Mouse (Mus musculus) embryonic facial prominence, embryonic 14.5 days (tissue): Measurements from ENCODE around the gene Twist2. TPM values are rescaled to one million over a fixed set of nuclear protein-coding genes. Genes with fewer than 3 reads are reported as not detected.

Experiments
- ATAC-seq: fragments of 200-750 bp; cut with Nextera tagmentation; 2 replicates; pipeline ENCODE4 v1.8.0; 2017; ENCODE audit warnings: low read depth, moderate number of reproducible peaks, moderate TSS enrichment
- DNase-seq: peaks from one replicate; pipeline ENCODE4 v3.0.0-alpha.2; 2015; ENCODE audit warnings: low spot score
- H3K27ac ChIP-seq: fragments of 300-500 bp; sonication (generic); replicated peaks from 2 replicates; pipeline ENCODE4 v1.5.1; 2014; ENCODE audit warnings: low read depth, mild to moderate bottlenecking, low read length, moderate library complexity
- H3K27me3 ChIP-seq: fragments of 300-500 bp; sonication (generic); replicated peaks from 2 replicates; pipeline ENCODE4 v1.6.1; 2014; ENCODE audit warnings: low read length; ENCODE audit not compliant: control insufficient read depth, insufficient read depth
- H3K36me3 ChIP-seq: fragments of 300-500 bp; sonication (generic); 2 replicates; pipeline ENCODE4 v1.6.1; 2014; ENCODE audit warnings: low read length, mixed read lengths; ENCODE audit not compliant: control insufficient read depth, insufficient read depth
- H3K4me1 ChIP-seq: fragments of 300-500 bp; sonication (generic); 2 replicates; pipeline ENCODE4 v1.6.1; 2014; ENCODE audit warnings: antibody characterized with exemption, low read length; ENCODE audit not compliant: control insufficient read depth, insufficient read depth
- H3K4me2 ChIP-seq: fragments of 300-500 bp; sonication (generic); 2 replicates; pipeline ENCODE4 v1.6.1; 2014; ENCODE audit warnings: low read depth, mild to moderate bottlenecking, low read length, moderate library complexity, mixed read lengths
- H3K4me3 ChIP-seq: fragments of 300-500 bp; sonication (generic); 2 replicates; pipeline ENCODE4 v1.5.1; 2014; ENCODE audit warnings: low read depth, mild to moderate bottlenecking, low read length
- H3K9ac ChIP-seq: fragments of 300-500 bp; sonication (generic); 2 replicates; pipeline ENCODE4 v1.6.1; 2014; ENCODE audit warnings: low read depth, mild to moderate bottlenecking, low read length, moderate library complexity, mixed read lengths
- H3K9me3 ChIP-seq: fragments of 300-500 bp; sonication (generic); 2 replicates; pipeline ENCODE4 v1.6.1; 2016; ENCODE audit warnings: low read length; ENCODE audit not compliant: control insufficient read depth
- WGBS: fragments of 180-500 bp; shearing (Covaris S2); extraction: QIAGEN DNeasy Blood & Tissue Kit; methylation state at CpG from one replicate; pipeline ENCODE4 v1.1.7; 2014; 5-methylcytosine and 5-hydroxymethylcytosine counted together
- polyA plus RNA-seq: library from polyadenylated mRNA; unstranded; fragments of >200 nt; fragmentation: Nextera tagmentation; extraction: Ambion mirVana; gene quantifications from 2 replicates; pipeline ENCODE4 v1.2.1, GENCODE M21; 2014

The Twist2 gene
- polyA plus RNA-seq, 1 experiment from 2014 or later, result 46.4 TPM

DNA sequence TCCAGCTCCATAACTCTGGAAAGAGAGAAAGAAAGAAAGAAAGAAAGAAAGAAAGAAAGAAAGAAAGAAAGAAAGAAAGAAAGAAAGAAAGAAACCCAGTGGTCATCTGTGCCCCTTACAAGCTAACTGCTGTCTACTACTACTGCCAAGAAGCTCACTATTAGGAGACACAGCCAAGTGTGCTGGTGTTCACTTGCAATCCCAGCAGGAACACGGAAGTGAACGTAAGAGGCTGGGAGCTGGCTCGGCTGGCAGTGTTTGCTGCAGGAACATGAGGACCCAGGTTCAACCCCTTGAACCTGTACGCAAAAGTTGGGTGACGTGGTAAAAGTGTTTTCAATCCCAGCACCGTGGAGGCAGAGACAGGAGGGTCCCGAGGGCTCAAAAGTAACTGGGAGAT is 22.7 kb downstream of the Twist2 start:
- ATAC-seq (no peak), DNase-seq (no peak)
- Histone ChIP-seq H3K27ac (no peak overlapping the region), H3K4me3 (no peak overlapping the region), H3K9ac (no peak overlapping the region), H3K4me2 (no peak overlapping the region), H3K27me3 (no peaks in the 10 kb centered on the region), H3K4me1 (peaks cover 25% of the 10 kb centered on the region), H3K9me3 (no peaks in the 10 kb centered on the region), H3K36me3 (no peaks in the 10 kb centered on the region)
- 81% methylated on average over 7 of the region's 7 CpGs for WGBS

DNA sequence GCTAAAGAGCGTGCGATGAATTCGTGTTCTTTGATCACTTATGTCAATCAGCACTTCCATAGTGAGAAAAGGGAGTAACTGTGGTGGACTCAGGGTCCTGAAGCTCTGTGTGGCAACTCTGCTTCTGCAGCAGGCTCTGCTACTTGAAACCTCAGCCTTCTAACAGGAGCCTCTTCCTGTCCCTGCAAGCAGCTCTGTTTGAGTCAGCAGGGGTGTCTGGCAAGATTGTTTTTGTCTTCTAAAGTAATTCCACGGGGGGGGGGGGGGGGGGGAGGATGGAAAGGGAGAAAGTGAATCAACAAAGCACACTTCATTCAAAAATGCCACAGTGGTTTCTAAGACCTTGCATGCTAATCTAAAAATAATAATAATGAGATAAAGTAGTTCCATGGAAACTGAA is 24.0 kb downstream of the Twist2 start:
- WGBS, result 45% methylated on average over 4 of the region's 4 CpGs

DNA sequence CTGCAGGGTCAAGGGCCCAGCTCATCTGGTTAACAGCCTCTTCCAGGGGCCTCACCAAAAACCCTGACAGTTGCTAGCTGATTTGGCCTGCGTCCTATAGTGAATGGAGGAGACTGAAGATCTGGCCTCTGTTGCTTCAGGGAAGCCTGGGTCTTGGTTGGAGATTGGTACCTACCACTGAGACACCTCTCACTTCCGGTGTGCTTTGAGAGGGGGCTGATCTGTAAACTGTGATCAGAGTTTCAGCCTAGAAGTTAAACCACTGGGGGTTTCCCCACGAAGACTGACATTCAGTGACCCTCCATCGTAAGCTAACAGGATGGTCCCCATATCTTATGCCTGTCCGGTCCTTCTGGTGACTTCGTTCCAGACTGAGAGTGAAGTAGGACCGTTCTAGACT is 30.7 kb downstream of the Twist2 start:
- no peaks in the 10 kb centered on the region for H3K9me3 ChIP-seq
- no peak overlapping the region for H3K4me3 ChIP-seq
- WGBS, result 90% methylated on average over 7 of the region's 7 CpGs
- H3K4me1 ChIP-seq, result peaks cover 21% of the 10 kb centered on the region
- DNase-seq (no peak), ATAC-seq (no peak)
- no peak overlapping the region for H3K9ac ChIP-seq
- H3K27me3 ChIP-seq, result no peaks in the 10 kb centered on the region
- H3K27ac ChIP-seq, result no peak overlapping the region
- 0 out of 2 replicates have a peak, but pooled peaks cover 5% of the 10 kb centered on the region for H3K36me3 ChIP-seq
- no peak overlapping the region for H3K4me2 ChIP-seq

More for the DNA sequence above, 24.0 kb downstream of the Twist2 start:
- no peak overlapping the region for H3K4me3 ChIP-seq
- no peak overlapping the region for H3K9ac ChIP-seq
- no peaks in the 10 kb centered on the region for H3K36me3 ChIP-seq
- DNase-seq (no peak), ATAC-seq (no peak)
- peaks cover 23% of the 10 kb centered on the region for H3K4me1 ChIP-seq
- no peak overlapping the region for H3K27ac ChIP-seq
- H3K9me3 ChIP-seq, result no peaks in the 10 kb centered on the region
- no peak overlapping the region for H3K4me2 ChIP-seq
- no peaks in the 10 kb centered on the region for H3K27me3 ChIP-seq

DNA sequence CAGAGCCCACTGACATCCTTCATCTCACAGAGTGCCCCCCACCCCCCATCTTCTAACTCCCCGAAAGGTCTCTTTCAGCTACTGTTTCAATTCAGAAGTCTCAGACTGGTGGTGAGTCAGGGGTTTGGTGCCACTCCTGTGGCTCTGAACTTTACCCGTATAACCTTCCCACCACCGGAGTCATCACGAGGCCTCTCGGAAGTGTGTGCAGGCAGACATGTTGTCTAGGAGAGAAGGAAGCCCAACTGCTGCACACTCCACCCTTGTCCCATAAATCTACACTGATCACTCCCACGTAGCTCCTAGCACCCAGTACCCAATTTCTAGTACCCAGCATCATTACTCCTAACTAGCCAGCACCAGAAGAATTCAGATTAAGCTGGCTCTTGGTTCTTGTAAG is 38.3 kb downstream of the Twist2 start:
- no peaks in the 10 kb centered on the region for H3K27me3 ChIP-seq
- no peak overlapping the region for H3K4me3 ChIP-seq
- no peak overlapping the region for H3K27ac ChIP-seq
- H3K4me1 ChIP-seq, result peaks cover 3% of the 10 kb centered on the region; the same call in 1 of the 2 replicates
- ATAC-seq, result no peak
- no peaks in the 10 kb centered on the region for H3K9me3 ChIP-seq
- no peak overlapping the region for H3K9ac ChIP-seq
- no peak for DNase-seq
- H3K4me2 ChIP-seq, result no peak overlapping the region
- WGBS, result 85% methylated on average over 6 of the region's 6 CpGs
- no peaks in the 10 kb centered on the region for H3K36me3 ChIP-seq

DNA sequence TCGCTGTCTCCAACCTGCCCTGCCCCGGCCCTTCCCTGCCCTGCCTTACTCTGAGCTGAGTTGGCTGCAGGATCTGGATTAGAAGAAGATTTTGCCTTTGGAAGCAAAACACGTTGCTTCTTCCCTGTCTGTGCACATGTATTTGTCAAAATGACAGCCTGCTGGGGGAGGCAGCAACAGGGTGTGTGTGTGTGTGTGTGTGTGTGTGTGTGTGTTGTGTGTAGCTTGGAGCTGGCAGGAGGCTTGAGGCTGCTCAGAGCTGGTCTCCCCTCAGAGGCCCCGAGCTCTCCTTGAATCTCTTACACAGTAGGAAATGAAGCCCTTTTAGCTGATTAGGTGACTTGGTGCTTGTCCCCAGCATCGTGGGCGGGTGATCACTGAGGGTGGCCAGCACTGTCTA is 38.7 kb downstream of the Twist2 start:
- no peak overlapping the region for H3K27ac ChIP-seq
- no peaks in the 10 kb centered on the region for H3K9me3 ChIP-seq
- no peaks in the 10 kb centered on the region for H3K36me3 ChIP-seq
- 74% methylated on average over 6 of the region's 6 CpGs for WGBS
- no peak overlapping the region for H3K4me2 ChIP-seq
- no peak overlapping the region for H3K9ac ChIP-seq
- no peak for DNase-seq
- H3K27me3 ChIP-seq, result no peaks in the 10 kb centered on the region
- ATAC-seq, result no peak
- peaks cover 7% of the 10 kb centered on the region; the same call in 1 of the 2 replicates for H3K4me1 ChIP-seq
- H3K4me3 ChIP-seq, result no peak overlapping the region

DNA sequence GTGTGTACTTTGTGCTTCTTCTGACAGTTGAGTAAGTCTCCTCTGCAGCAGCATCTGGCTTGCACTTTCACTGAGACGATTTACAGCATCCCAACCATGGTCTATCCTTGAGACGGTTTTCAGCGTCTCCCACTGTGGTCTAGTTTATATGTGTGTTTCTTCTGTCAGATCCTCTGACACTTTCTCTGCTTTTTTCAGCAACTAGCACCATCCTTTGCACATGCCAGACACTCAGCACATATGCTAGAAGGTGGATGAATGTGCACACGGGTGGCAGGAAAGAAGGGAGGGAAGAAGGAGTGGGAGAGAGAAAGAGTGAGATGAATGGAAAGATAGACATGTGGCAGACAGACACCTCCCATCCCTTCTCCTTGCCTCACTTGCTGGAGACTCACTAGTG is 43.0 kb downstream of the Twist2 start:
- Histone ChIP-seq H3K4me1 (peaks cover 14% of the 10 kb centered on the region; the same call in 1 of the 2 replicates), H3K9ac (no peak overlapping the region), H3K27me3 (no peaks in the 10 kb centered on the region), H3K36me3 (peaks cover 15% of the 10 kb centered on the region), H3K4me3 (no peak overlapping the region), H3K27ac (peak overlapping the region; percentile 42; the same call in 1 of the 2 replicates), H3K9me3 (no peaks in the 10 kb centered on the region), H3K4me2 (no peak overlapping the region)
- no peak for DNase-seq
- WGBS, result 45% methylated on average over 4 of the region's 4 CpGs
- ATAC-seq, result no peak

DNA sequence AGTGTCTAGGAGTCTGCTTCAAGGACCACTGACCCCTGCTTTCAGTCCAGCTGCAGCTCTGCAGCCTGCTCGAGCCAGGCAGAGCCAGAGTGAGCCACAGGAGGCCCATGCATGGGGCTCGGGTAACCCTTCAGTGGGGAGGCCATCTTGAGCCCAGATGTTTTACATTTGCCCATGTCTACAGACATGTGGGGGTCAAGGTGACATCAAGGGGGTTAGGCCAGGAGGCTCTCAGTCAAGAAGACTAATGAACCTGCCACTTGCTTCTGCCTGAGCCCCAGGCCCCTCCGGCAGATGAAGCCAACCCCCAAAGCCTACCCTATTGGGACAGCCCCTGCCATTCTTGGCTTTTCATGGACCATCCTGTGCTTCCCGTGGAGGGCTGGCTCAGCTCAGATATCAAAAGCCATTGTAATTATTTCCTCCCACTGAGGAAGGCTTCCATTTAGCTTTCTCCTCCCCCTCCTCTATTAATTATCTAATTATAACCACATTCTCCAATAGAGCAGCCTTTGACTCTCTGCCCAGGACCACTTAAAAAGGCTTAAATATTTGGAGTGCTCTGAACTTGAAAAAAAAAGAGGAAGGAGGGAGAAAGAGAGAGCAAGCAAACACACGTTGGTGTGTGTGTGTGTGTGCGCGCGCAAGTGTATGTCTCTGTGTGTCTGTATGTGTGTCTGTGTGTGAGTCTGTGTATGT is 43.6 kb downstream of the Twist2 start:
- Histone ChIP-seq H3K4me2 (no peak overlapping the region), H3K4me3 (no peak overlapping the region), H3K9me3 (no peaks in the 10 kb centered on the region), H3K9ac (no peak overlapping the region), H3K36me3 (peaks cover 16% of the 10 kb centered on the region), H3K27me3 (no peaks in the 10 kb centered on the region), H3K4me1 (peaks cover 14% of the 10 kb centered on the region; the same call in 1 of the 2 replicates), H3K27ac (peak overlapping the region; percentile 42; the same call in 1 of the 2 replicates)
- DNase-seq (peak; percentile 59), ATAC-seq (peak; percentile 15; the same call in 1 of the 2 replicates)
- WGBS, result 35% methylated on average over 8 of the region's 8 CpGs

DNA sequence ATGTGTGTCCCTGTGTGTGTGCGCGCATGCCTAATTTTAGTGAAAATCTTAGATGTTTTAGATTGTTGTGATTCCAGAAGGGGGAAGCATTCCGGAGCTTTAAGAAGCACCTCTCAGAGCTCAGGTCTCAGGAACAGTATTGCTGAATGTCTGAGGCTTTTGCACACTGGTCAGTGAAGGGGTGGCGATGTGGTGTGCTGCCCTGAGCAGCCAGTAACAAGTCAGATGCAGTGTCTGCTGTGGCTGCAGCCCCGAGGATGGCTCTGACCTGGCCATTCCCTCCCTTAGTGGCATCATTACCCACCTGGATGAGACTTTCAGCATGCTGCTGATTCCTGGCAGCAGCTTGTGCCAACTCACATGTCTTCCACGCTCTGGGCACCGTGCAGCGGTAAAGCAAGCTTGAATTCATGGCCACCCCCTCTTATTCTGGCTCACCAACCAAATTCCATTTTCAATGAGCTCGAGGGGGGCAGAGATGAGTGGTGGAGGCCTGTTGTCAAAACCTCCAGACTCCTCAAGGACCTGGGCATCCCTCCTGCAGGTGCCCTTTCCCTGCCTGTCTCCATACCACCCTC is 44.2 kb downstream of the Twist2 start:
- Histone ChIP-seq H3K9me3 (no peaks in the 10 kb centered on the region), H3K4me2 (no peak overlapping the region), H3K4me1 (peaks cover 14% of the 10 kb centered on the region; the same call in 1 of the 2 replicates), H3K27ac (peak overlapping the region; percentile 39; the same call in 1 of the 2 replicates), H3K4me3 (no peak overlapping the region), H3K36me3 (peaks cover 16% of the 10 kb centered on the region), H3K27me3 (no peaks in the 10 kb centered on the region), H3K9ac (no peak overlapping the region)
- 49% methylated on average over 9 of the region's 9 CpGs for WGBS
- no peak for DNase-seq
- no peak for ATAC-seq

DNA sequence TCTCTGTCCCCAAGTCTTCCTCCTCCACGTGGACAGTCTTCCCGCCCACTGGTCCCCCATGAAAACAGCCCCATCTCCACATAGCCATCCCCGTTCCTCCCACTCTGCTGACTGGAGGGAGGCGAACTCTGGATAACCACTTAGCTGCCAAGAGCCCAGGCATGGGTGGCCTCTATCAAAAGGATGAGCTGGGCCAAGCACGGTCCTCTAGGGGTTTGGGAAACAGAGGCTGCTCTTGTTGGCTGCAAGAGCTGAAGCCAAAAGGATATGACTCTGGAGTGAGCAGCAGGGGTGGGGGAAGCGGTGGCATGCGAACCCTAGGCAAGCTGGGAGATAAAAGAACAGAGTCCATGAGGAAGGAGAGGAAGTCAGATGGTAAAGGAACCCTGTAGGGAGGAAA is 50.0 kb downstream of the Twist2 start:
- DNase-seq, result no peak
- 79% methylated on average over 7 of the region's 7 CpGs for WGBS
- H3K9ac ChIP-seq, result no peak overlapping the region
- no peak overlapping the region for H3K4me3 ChIP-seq
- H3K4me1 ChIP-seq, result no peaks in the 10 kb centered on the region
- no peak overlapping the region for H3K4me2 ChIP-seq
- H3K27me3 ChIP-seq, result no peaks in the 10 kb centered on the region
- no peaks in the 10 kb centered on the region for H3K9me3 ChIP-seq
- no peak for ATAC-seq
- no peak overlapping the region for H3K27ac ChIP-seq
- peaks cover 16% of the 10 kb centered on the region for H3K36me3 ChIP-seq
